Mouse (Mus musculus): ENCODE data around the gene Yju2.

- no peak for TF ChIP-seq CTCF (IDR thresholded peaks at IDR 0.05; ENCODE audit: insufficient read depth, low read depth, low read length)
- TF ChIP-seq POLR2A (IDR thresholded peaks at IDR 0.05; ENCODE audit: insufficient read depth, low read depth, low read length), result no peak
Observed at GRCm38 (mm10) chr17:56006956-56007355, 48.1 kb downstream of the Yju2 start.
